Mouse (Mus musculus) testis, adult 2 months (tissue): ENCODE results near the gene Kif22. TPM values are rescaled to one million over a fixed set of nuclear protein-coding genes. Genes with fewer than 3 reads are reported as not detected.

Source experiments
- H3K27ac ChIP-seq: fragments of 200-500 bp; 2 replicates; pipeline ENCODE4 v1.5.1; 2012; ENCODE audit warnings: low read depth, low read length; ENCODE audit not compliant: control insufficient read depth, insufficient read depth
- H3K27me3 ChIP-seq: fragments of 200-500 bp; 2 replicates; pipeline ENCODE4 v1.6.1; 2012; ENCODE audit warnings: mild to moderate bottlenecking, low read length, moderate library complexity; ENCODE audit not compliant: control insufficient read depth, insufficient read depth
- H3K36me3 ChIP-seq: fragments of 200-500 bp; 2 replicates; pipeline ENCODE4 v1.6.1; 2012; ENCODE audit warnings: mild to moderate bottlenecking, low read length; ENCODE audit not compliant: control insufficient read depth, insufficient read depth
- H3K4me1 ChIP-seq: fragments of 200-500 bp; 2 replicates; pipeline ENCODE4 v1.6.1; 2012; ENCODE audit warnings: low read length; ENCODE audit not compliant: control insufficient read depth, insufficient read depth
- H3K4me3 ChIP-seq: fragments of 200-500 bp; 2 replicates; pipeline ENCODE4 v1.5.1; 2012; ENCODE audit warnings: low read depth, mild to moderate bottlenecking, low read length, moderate library complexity, mixed read lengths; ENCODE audit not compliant: control insufficient read depth
- CTCF ChIP-seq: fragments of 200-500 bp; IDR thresholded peaks from 2 replicates; pipeline ENCODE4 v1.5.1; 2012; ENCODE audit warnings: low read depth, mild to moderate bottlenecking, inconsistent platforms, low read length, moderate library complexity; ENCODE audit not compliant: control insufficient read depth, insufficient read depth, insufficient replicate concordance
- POLR2A ChIP-seq: fragments of 200-500 bp; IDR thresholded peaks from 2 replicates; pipeline ENCODE4 v1.6.1; 2012; ENCODE audit warnings: low read depth, mild to moderate bottlenecking, inconsistent platforms, low read length, moderate library complexity; ENCODE audit not compliant: control insufficient read depth
- polyA plus RNA-seq: library from polyadenylated mRNA; depleted of rRNA; stranded (reverse); fragments of >200 nt; gene quantifications from 2 replicates; pipeline ENCODE4 v1.2.3, GENCODE M21; 2012

Gene Kif22
- polyA plus RNA-seq, 1 experiment: 10.2 TPM

- Histone ChIP-seq H3K27ac (0 out of 2 replicates have a peak overlapping the region, but pooled peaks have one; percentile 10), H3K4me3 (no peak overlapping the region; the same call in 1 of the 2 replicates), H3K36me3 (no peaks in the 10 kb centered on the region), H3K27me3 (no peaks in the 10 kb centered on the region), H3K4me1 (peaks cover 29% of the 10 kb centered on the region)
- TF ChIP-seq CTCF (no peak), POLR2A (no peak)
Measured at GRCm38 (mm10) chr7:127022528-127023271, 19.6 kb downstream of the Kif22 start.

- no peaks in the 10 kb centered on the region for H3K27me3 ChIP-seq
- H3K36me3 ChIP-seq: no peaks in the 10 kb centered on the region
- peaks cover 26% of the 10 kb centered on the region for H3K4me1 ChIP-seq
- no peak for TF ChIP-seq CTCF
- no peak; the same call in 1 of the 2 replicates for TF ChIP-seq POLR2A
- peak overlapping the region; percentile 46 for H3K27ac ChIP-seq
- peak overlapping the region; percentile 70 for H3K4me3 ChIP-seq
Measured at GRCm38 (mm10) chr7:127021563-127022527, 20.4 kb downstream of the Kif22 start.

- Histone ChIP-seq H3K4me3 (peak within 1 kb of the TSS; percentile 75), H3K36me3 (no peaks in the 10 kb centered on the region), H3K27ac (peak within 1 kb of the TSS; percentile 46), H3K27me3 (no peaks in the 10 kb centered on the region), H3K4me1 (peaks cover 32% of the 10 kb centered on the region)
- 0 out of 2 replicates have a peak, but pooled peaks have one; percentile 11 for TF ChIP-seq POLR2A
- TF ChIP-seq CTCF: no peak
Measured at GRCm38 (mm10) chr7:127020901-127021562, 21.2 kb downstream of the Kif22 start, which contains the start of the genes Gm42742 and Prrt2. Gm42742 (minus strand) TSS chr7:127021097. Prrt2 (minus strand) TSS chr7:127021211.

GRCm38 (mm10) chr7:127020491-127020890, 21.8 kb downstream of the Kif22 start:
- H3K4me3 ChIP-seq: peak overlapping the region; percentile 75
- H3K36me3 ChIP-seq: no peaks in the 10 kb centered on the region
- TF ChIP-seq CTCF: no peak
- TF ChIP-seq POLR2A: no peak
- 0 out of 2 replicates have a peak overlapping the region, but pooled peaks have one; percentile 42 for H3K27ac ChIP-seq
- H3K27me3 ChIP-seq: no peaks in the 10 kb centered on the region
- H3K4me1 ChIP-seq: peaks cover 34% of the 10 kb centered on the region

- Histone ChIP-seq H3K4me1 (peaks cover 29% of the 10 kb centered on the region), H3K27ac (no peak overlapping the region), H3K4me3 (no peak overlapping the region), H3K27me3 (no peaks in the 10 kb centered on the region), H3K36me3 (0 out of 2 replicates have a peak, but pooled peaks cover under 1% of the 10 kb centered on the region)
- no peak for TF ChIP-seq CTCF
- no peak for TF ChIP-seq POLR2A
Measured at GRCm38 (mm10) chr7:127020031-127020430, 22.2 kb downstream of the Kif22 start.

GRCm38 (mm10) chr7:127019306-127019960, 22.8 kb downstream of the Kif22 start:
- Histone ChIP-seq H3K4me1 (peaks cover 25% of the 10 kb centered on the region), H3K36me3 (0 out of 2 replicates have a peak, but pooled peaks cover 1% of the 10 kb centered on the region)
- no peak for TF ChIP-seq CTCF
- TF ChIP-seq POLR2A: no peak

More at GRCm38 (mm10) chr7:127019306-127019960, 22.8 kb downstream of the Kif22 start:
- H3K27me3 ChIP-seq: no peaks in the 10 kb centered on the region
- H3K4me3 ChIP-seq: no peak overlapping the region
- H3K27ac ChIP-seq: no peak overlapping the region
